Mouse (Mus musculus) neural tube, embryonic 12.5 days (tissue): ENCODE results near the gene Nup93. TPM values are rescaled to one million over a fixed set of nuclear protein-coding genes. Genes with fewer than 3 reads are reported as not detected.
A peak's percentile ranks its signal among the peaks of the same experiment; 100 is the strongest.

Experiments
- ATAC-seq: fragments of 200-750 bp; cut with Nextera tagmentation; 2 replicates; pipeline ENCODE4 v1.8.0; 2017; ENCODE audit warnings: low read depth, mild to moderate bottlenecking, moderate TSS enrichment, moderate library complexity; ENCODE audit not compliant: low FRiP score
- H3K27ac ChIP-seq: fragments of 300-500 bp; sonication (generic); 2 replicates; pipeline ENCODE4 v1.5.1; 2016
- H3K27me3 ChIP-seq: fragments of 300-500 bp; sonication (generic); replicated peaks from 2 replicates; pipeline ENCODE4 v1.6.1; 2016; ENCODE audit warnings: mild to moderate bottlenecking
- H3K36me3 ChIP-seq: fragments of 300-500 bp; sonication (generic); 2 replicates; pipeline ENCODE4 v1.6.1; 2016; ENCODE audit warnings: mild to moderate bottlenecking
- H3K4me1 ChIP-seq: fragments of 300-500 bp; sonication (generic); 2 replicates; pipeline ENCODE4 v1.6.1; 2016
- H3K4me2 ChIP-seq: fragments of 300-500 bp; sonication (generic); replicated peaks from 2 replicates; pipeline ENCODE4 v1.6.1; 2016; ENCODE audit warnings: mild to moderate bottlenecking
- H3K4me3 ChIP-seq: fragments of 300-500 bp; sonication (generic); 2 replicates; pipeline ENCODE4 v1.5.1; 2016
- H3K9ac ChIP-seq: fragments of 300-500 bp; sonication (generic); 2 replicates; pipeline ENCODE4 v1.6.1; 2016; ENCODE audit warnings: mild to moderate bottlenecking
- H3K9me3 ChIP-seq: fragments of 300-500 bp; sonication (generic); 2 replicates; pipeline ENCODE4 v1.6.1; 2016; ENCODE audit warnings: mild to moderate bottlenecking
- WGBS: fragments of 180-500 bp; shearing (Covaris S2); methylation state at CpG from one replicate; pipeline ENCODE4 v1.1.7; 2016; 5-methylcytosine and 5-hydroxymethylcytosine counted together
- polyA plus RNA-seq: library from polyadenylated mRNA; unstranded; fragments of >200 nt; fragmentation: Nextera tagmentation; extraction: Ambion mirVana; gene quantifications from 2 replicates; pipeline ENCODE4 v1.2.1, GENCODE M21; 2016

Gene Nup93
- polyA plus RNA-seq, 1 experiment from 2014 or later: 85.1 TPM

GRCm38 (mm10) chr8:94191101-94191691 is 23.2 kb upstream of the Nup93 start:
- Histone ChIP-seq H3K27me3 (peaks cover 17% of the 10 kb centered on the region), H3K27ac (no peak overlapping the region), H3K9me3 (no peaks in the 10 kb centered on the region), H3K36me3 (no peaks in the 10 kb centered on the region), H3K4me3 (0 out of 2 replicates have a peak overlapping the region, but pooled peaks have one; percentile 20), H3K4me2 (peak overlapping the region; percentile 56), H3K4me1 (peaks cover 13% of the 10 kb centered on the region), H3K9ac (no peak overlapping the region)
- 28% methylated on average over 21 of the region's 21 CpGs for WGBS
- no peak for ATAC-seq

DNA sequence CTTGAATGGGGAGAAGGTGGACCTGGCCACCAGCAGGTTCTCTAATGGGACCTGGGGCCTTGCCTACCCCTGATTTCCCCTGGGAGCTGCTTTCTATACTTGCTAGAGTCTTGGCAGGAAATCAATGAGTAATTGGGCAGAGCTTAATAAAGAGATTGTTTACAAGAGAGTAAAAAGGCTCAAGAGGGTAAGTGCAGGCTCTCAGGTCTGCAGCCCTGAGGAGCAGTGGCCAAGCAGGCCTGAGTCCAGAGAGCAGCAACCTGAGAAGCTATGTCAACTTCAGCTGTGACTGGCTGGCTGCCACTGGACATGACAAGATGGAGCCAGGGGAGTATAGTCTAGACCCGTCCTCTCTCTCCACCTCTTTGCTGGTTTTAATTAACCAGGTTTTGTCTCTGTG is 21.4 kb upstream of the Nup93 start:
- Histone ChIP-seq H3K27me3 (no peaks in the 10 kb centered on the region; the same call in none of the 2 replicates), H3K4me1 (peaks cover 4% of the 10 kb centered on the region; the same call in 1 of the 2 replicates), H3K27ac (no peak overlapping the region), H3K4me3 (no peak overlapping the region), H3K36me3 (no peaks in the 10 kb centered on the region), H3K9ac (no peak overlapping the region), H3K4me2 (no peak overlapping the region), H3K9me3 (no peaks in the 10 kb centered on the region)
- no peak for ATAC-seq
- WGBS: 84% methylated on average over 1 of the region's 1 CpGs

DNA sequence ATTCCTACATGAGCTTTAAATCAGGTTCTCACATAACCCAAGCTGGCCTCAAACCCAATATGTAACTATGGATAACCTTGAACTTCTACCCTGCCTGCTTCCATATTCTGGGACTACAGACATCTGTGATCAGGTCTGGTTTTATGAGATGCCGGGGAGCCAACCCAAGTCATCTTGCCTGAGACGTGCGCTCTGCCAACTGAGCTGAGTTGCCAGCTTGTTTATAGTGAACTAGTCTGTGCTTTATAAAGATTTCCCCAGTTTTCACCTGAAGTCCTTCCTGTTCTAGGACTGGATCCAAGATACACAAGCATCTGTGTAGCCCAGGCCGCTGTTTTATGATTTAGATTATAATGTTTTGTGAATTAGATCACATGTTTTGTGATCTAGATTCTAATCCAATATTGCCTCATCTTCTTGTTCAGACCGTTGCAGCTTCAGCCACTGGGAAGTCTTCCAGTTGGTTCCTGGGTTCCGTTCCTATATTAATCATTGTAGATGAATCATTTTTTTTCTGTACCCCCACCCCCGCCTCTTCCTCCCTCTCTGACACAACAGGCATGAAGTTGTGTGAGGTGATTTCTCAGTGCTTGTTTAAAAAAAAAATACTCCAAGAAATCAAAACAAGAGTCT is 19.7 kb upstream of the Nup93 start:
- H3K4me2 ChIP-seq: no peak overlapping the region
- H3K4me1 ChIP-seq: peaks cover 4% of the 10 kb centered on the region; the same call in 1 of the 2 replicates
- H3K4me3 ChIP-seq: no peak overlapping the region
- H3K27me3 ChIP-seq: no peaks in the 10 kb centered on the region; the same call in 1 of the 2 replicates
- 93% methylated on average over 7 of the region's 7 CpGs for WGBS
- H3K27ac ChIP-seq: no peak overlapping the region
- H3K9me3 ChIP-seq: no peaks in the 10 kb centered on the region
- ATAC-seq: no peak
- H3K36me3 ChIP-seq: no peaks in the 10 kb centered on the region
- H3K9ac ChIP-seq: no peak overlapping the region

GRCm38 (mm10) chr8:94199202-94199869 is 15.0 kb upstream of the Nup93 start:
- H3K4me1 ChIP-seq: no peaks in the 10 kb centered on the region
- H3K4me2 ChIP-seq: no peak overlapping the region
- 46% methylated on average over 10 of the region's 10 CpGs for WGBS
- no peaks in the 10 kb centered on the region for H3K9me3 ChIP-seq
- H3K4me3 ChIP-seq: no peak overlapping the region
- H3K9ac ChIP-seq: no peak overlapping the region
- ATAC-seq: no peak
- no peaks in the 10 kb centered on the region for H3K27me3 ChIP-seq
- H3K36me3 ChIP-seq: no peaks in the 10 kb centered on the region
- H3K27ac ChIP-seq: no peak overlapping the region

- Histone ChIP-seq H3K27ac (no peak overlapping the region), H3K36me3 (no peaks in the 10 kb centered on the region), H3K9me3 (no peaks in the 10 kb centered on the region), H3K9ac (no peak overlapping the region), H3K4me3 (no peak overlapping the region), H3K4me1 (no peaks in the 10 kb centered on the region), H3K4me2 (no peak overlapping the region), H3K27me3 (no peaks in the 10 kb centered on the region)
- no peak for ATAC-seq
- 71% methylated on average over 3 of the region's 3 CpGs for WGBS
These were observed 10.3 kb upstream of the Nup93 start for GRCm38 (mm10) chr8:94204043-94204442.

DNA sequence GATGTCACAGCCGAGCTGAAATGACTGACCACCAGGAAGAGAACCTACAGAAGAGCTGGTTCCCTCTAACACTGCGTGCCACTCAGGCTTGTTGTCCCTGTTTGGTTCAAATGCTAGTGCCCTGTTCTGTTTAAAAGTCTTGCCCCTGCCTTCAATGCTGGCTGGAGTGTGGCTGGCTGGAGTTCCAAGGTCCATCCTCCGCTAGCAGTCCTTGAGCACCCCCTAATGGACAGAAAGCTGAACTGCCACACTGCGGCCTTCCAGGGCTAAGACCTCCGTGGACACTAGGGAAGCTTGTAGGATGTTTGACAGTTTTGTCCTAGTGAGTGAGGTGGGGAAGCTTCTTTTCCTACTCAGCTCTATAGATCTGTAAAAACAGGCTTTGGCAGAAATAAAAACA is 8.6 kb upstream of the Nup93 start:
- H3K4me2 ChIP-seq: no peak overlapping the region
- H3K27me3 ChIP-seq: no peaks in the 10 kb centered on the region
- no peaks in the 10 kb centered on the region for H3K9me3 ChIP-seq
- H3K27ac ChIP-seq: no peak overlapping the region
- no peak for ATAC-seq
- H3K36me3 ChIP-seq: no peaks in the 10 kb centered on the region
- no peak overlapping the region for H3K4me3 ChIP-seq
- WGBS: 15% methylated on average over 5 of the region's 5 CpGs
- no peaks in the 10 kb centered on the region for H3K4me1 ChIP-seq
- no peak overlapping the region for H3K9ac ChIP-seq

DNA sequence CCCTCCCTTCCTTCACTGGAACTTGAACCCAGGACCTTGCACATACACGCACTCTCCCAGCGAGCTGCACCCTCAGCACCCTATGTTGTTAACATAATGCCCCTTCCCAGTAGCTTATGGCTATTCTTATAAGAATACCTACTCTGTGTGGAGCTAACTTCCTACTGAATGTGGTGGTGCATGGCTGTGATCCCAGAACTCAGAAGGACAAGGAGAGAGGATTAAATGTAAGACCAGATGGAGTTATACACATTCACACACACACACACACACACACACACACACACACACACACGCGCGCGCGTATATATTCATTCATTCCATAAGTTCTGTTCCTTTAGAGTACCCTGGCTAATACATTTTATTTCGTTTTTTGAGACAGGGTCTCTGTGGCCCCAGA is 8.1 kb upstream of the Nup93 start:
- Histone ChIP-seq H3K4me1 (no peaks in the 10 kb centered on the region), H3K4me2 (no peak overlapping the region), H3K9ac (no peak overlapping the region), H3K9me3 (no peaks in the 10 kb centered on the region), H3K36me3 (no peaks in the 10 kb centered on the region), H3K4me3 (no peak overlapping the region), H3K27me3 (no peaks in the 10 kb centered on the region), H3K27ac (no peak overlapping the region)
- 81% methylated on average over 8 of the region's 8 CpGs for WGBS
- ATAC-seq: no peak

GRCm38 (mm10) chr8:94207491-94207890 is 6.9 kb upstream of the Nup93 start:
- H3K9me3 ChIP-seq: no peaks in the 10 kb centered on the region
- H3K27me3 ChIP-seq: no peaks in the 10 kb centered on the region
- H3K9ac ChIP-seq: no peak overlapping the region
- H3K27ac ChIP-seq: no peak overlapping the region
- no peak overlapping the region for H3K4me3 ChIP-seq
- 82% methylated on average over 2 of the region's 2 CpGs for WGBS
- no peaks in the 10 kb centered on the region for H3K4me1 ChIP-seq
- H3K36me3 ChIP-seq: no peaks in the 10 kb centered on the region
- ATAC-seq: no peak
- no peak overlapping the region for H3K4me2 ChIP-seq

- no peak overlapping the region for H3K4me3 ChIP-seq
- 91% methylated on average over 6 of the region's 6 CpGs for WGBS
- no peaks in the 10 kb centered on the region for H3K4me1 ChIP-seq
- H3K27me3 ChIP-seq: no peaks in the 10 kb centered on the region
- H3K9me3 ChIP-seq: no peaks in the 10 kb centered on the region
- no peak for ATAC-seq
- no peak overlapping the region for H3K9ac ChIP-seq
- no peaks in the 10 kb centered on the region for H3K36me3 ChIP-seq
- no peak overlapping the region for H3K27ac ChIP-seq
- H3K4me2 ChIP-seq: no peak overlapping the region
These were observed 4.7 kb upstream of the Nup93 start for GRCm38 (mm10) chr8:94209639-94210038.

GRCm38 (mm10) chr8:94210225-94210624 is 4.1 kb upstream of the Nup93 start:
- no peaks in the 10 kb centered on the region for H3K36me3 ChIP-seq
- no peak overlapping the region for H3K9ac ChIP-seq
- WGBS: 77% methylated on average over 3 of the region's 3 CpGs
- H3K4me3 ChIP-seq: no peak overlapping the region
- H3K4me2 ChIP-seq: no peak overlapping the region
- no peaks in the 10 kb centered on the region for H3K27me3 ChIP-seq
- no peak overlapping the region for H3K27ac ChIP-seq
- ATAC-seq: no peak
- H3K4me1 ChIP-seq: peaks cover 4% of the 10 kb centered on the region
- no peaks in the 10 kb centered on the region for H3K9me3 ChIP-seq

DNA sequence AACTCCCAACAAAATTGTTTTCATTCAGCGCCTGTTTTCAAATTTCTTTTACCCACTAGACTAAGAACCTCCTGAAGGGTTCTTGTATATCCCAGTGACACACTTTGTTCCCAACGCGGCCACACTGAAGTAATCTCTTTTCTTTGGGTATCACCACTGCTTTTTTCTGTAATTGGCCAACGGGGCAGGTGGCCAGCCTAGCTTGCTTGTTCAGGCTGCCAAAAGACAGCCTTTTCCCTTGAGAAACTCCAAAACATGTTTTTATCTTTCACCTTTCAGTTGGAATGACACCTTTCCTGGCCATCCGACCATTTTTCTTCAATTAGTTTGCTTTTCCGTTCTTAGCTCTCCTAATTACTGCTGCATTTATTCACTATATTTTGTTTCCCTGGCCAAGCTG is 545 bp upstream of the Nup93 start:
- peak overlapping the region; percentile 93 for H3K4me2 ChIP-seq
- no peaks in the 10 kb centered on the region for H3K36me3 ChIP-seq
- H3K9me3 ChIP-seq: no peaks in the 10 kb centered on the region
- H3K4me1 ChIP-seq: peaks cover 17% of the 10 kb centered on the region
- H3K27me3 ChIP-seq: no peaks in the 10 kb centered on the region
- no peak overlapping the region for H3K27ac ChIP-seq
- no peak overlapping the region for H3K9ac ChIP-seq
- WGBS: 70% methylated on average over 6 of the region's 6 CpGs
- peak overlapping the region; percentile 82 for H3K4me3 ChIP-seq
- no peak for ATAC-seq

DNA sequence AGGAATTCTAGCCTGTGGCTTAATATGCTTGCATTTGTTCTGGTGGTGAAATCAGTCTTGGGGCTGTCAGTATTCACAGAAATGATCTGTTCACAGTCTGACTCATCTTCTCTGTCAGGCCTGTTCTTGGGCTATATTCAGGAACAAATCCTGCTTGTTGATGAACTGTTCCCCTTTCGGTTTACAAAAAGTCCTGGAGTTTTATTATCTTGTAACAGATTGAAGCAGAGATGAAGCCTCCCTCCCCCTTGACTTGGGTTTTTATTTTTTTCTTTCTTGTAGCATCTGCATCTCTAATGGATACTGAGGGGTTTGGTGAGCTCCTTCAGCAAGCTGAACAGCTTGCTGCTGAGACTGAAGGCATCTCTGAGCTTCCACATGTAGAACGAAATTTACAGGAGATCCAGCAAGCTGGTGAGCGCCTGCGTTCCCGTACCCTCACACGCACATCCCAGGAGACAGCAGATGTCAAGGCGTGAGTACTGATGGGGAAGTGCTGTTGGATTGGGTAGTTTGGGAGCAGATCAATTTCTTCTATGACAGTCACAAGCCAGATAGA is 13.1 kb downstream of the Nup93 start:
- WGBS: 92% methylated on average over 7 of the region's 7 CpGs
- no peak for ATAC-seq
- Histone ChIP-seq H3K36me3 (peaks cover 21% of the 10 kb centered on the region; the same call in 1 of the 2 replicates), H3K4me1 (no peaks in the 10 kb centered on the region), H3K9me3 (no peaks in the 10 kb centered on the region), H3K27me3 (no peaks in the 10 kb centered on the region), H3K27ac (no peak overlapping the region), H3K4me3 (no peak overlapping the region), H3K4me2 (no peak overlapping the region), H3K9ac (no peak overlapping the region)
